Mouse (Mus musculus) lung, adult 2 months (tissue): Measurements from ENCODE around the gene Dusp12.

Source experiments
- CTCF ChIP-seq: fragments of 200-500 bp; IDR thresholded peaks from 2 replicates; pipeline ENCODE4 v1.5.1; 2011; ENCODE audit warnings: mild to moderate bottlenecking, low read length, control low read depth; ENCODE audit not compliant: insufficient read depth
- POLR2A ChIP-seq: fragments of 200-500 bp; IDR thresholded peaks from 2 replicates; pipeline ENCODE4 v1.6.1; 2011; ENCODE audit warnings: low read depth, mild to moderate bottlenecking, control low read depth, low read length, borderline replicate concordance; ENCODE audit errors: extremely low read depth

DNA sequence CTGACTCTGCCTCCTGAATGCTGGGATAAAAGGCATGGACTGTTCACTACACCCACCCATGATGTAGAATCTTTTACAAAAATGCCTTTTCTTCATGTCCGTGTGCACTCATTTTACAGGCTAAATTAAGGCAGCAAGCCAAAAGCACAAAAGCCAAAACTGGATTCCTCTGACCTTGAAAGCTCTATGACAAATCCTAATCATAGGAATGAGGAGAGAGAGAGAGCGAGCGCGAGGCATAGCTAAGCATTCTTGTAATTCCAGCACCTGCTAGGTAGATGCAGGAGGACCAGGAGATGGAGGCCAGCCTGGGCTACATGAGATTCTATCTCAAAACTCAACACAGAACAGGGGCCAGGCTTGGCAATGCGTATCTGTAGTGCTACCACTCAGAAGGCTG lies 8.4 kb downstream of the Dusp12 start:
- TF ChIP-seq POLR2A = no peak
- TF ChIP-seq CTCF = no peak
